Mouse (Mus musculus): ENCODE measurements around the gene En2. TPM values are rescaled to one million over a fixed set of nuclear protein-coding genes. Genes with fewer than 3 reads are reported as not detected.

The En2 gene
- total and polyA plus RNA-seq, 3 experiments = not detected

DNA sequence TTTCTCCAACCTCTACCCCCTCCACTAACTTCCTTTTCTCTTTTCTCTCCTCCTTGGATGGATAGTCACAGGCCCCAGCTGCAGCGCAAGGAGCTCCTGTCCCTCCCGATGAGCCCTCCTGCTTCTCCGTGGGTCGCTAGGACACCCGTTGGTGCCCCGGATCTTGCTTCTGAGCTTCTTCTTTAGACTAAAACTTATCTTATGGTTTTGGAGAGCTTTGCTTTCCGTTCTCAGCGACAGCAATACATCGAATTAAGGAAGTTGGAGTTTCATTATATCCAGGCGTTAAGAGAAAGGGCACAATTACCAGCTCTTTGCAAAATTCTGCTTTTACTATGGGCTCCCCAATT is 10.1 kb downstream of the En2 start:
- dilution Hi-C loops (cut with MboI; ENCODE audit: extremely low pct_ligation_motif_present, extremely low pct_unique_long_range_greater_than_20kb, low sequenced_read_pairs) = no loop called here
- no peak for TF ChIP-seq CHD1 (IDR thresholded peaks at IDR 0.05; ENCODE audit: low read depth, low read length)
- TF ChIP-seq POLR2AphosphoS2 (IDR thresholded peaks at IDR 0.05; ENCODE audit: low read depth, low read length) = no peak
- no peak for TF ChIP-seq UBTF (IDR thresholded peaks at IDR 0.05; ENCODE audit: low read depth, low read length)
- TF ChIP-seq MAZ (IDR thresholded peaks at IDR 0.05; ENCODE audit: low read depth, low read length) = no peak
- no peak for TF ChIP-seq USF2 (conservative IDR thresholded peaks at IDR 0.05; ENCODE audit: low read depth, low read length)
- TF ChIP-seq RAD21 (IDR thresholded peaks at IDR 0.05; ENCODE audit: low read depth, low read length) = no peak
- TF ChIP-seq USF1 (IDR thresholded peaks at IDR 0.05; ENCODE audit: low read depth, low read length) = no peak
- no peak for TF ChIP-seq MAFK (IDR thresholded peaks at IDR 0.05; ENCODE audit: insufficient replicate concordance, low read length)
- no peak for TF ChIP-seq MYC (IDR thresholded peaks at IDR 0.05; ENCODE audit: low read depth, low read length)
- no peak for TF ChIP-seq ZNF384 (IDR thresholded peaks at IDR 0.05; ENCODE audit: low read depth, low read length)
- Histone ChIP-seq H3K27ac (ENCODE audit: insufficient read depth, low read depth) (no peak overlapping the region), H3K4me1 (ENCODE audit: control insufficient read depth in 1 of 2, insufficient read depth in 2 of 2) (no peaks in the 10 kb centered on the region), H3K4me2 (ENCODE audit: insufficient read depth, low read depth, poor library complexity, severe bottlenecking) (no peak overlapping the region), H3K9me3 (replicated peaks; ENCODE audit: low read length) (no peaks in the 10 kb centered on the region), H3K9ac (ENCODE audit: insufficient read depth, low read depth) (no peak overlapping the region), H3K36me3 (replicated peaks in 1 of 2; ENCODE audit: control insufficient read depth in 1 of 2, insufficient read depth in 1 of 2, low read length in 1 of 2) (no peaks in the 10 kb centered on the region), H3K79me2 (replicated peaks; ENCODE audit: control insufficient read depth, extremely low read depth, insufficient read depth, poor library complexity, severe bottlenecking) (no peaks in the 10 kb centered on the region), H3K27me3 (replicated peaks) (no peaks in the 10 kb centered on the region), H3K4me3 (replicated peaks in 1 of 3; ENCODE audit: low read depth in 2 of 3, low read length in 2 of 3, poor library complexity in 1 of 3) (no peak overlapping the region)
- DNase-seq (ENCODE audit: extremely low read depth) = no peak
- in situ Hi-C loops (cut with MboI; ENCODE audit: low pct_ligation_motif_present, low pct_unique_long_range_greater_than_20kb, low sequenced_read_pairs) = no loop called here

GRCm38 (mm10) chr5:28176023-28176422 is 10.5 kb downstream of the En2 start:
- Histone ChIP-seq H3K27ac (ENCODE audit: insufficient read depth, low read depth) (no peak overlapping the region), H3K27me3 (replicated peaks) (no peaks in the 10 kb centered on the region), H3K4me2 (ENCODE audit: insufficient read depth, low read depth, poor library complexity, severe bottlenecking) (no peak overlapping the region), H3K9me3 (replicated peaks; ENCODE audit: low read length) (no peaks in the 10 kb centered on the region), H3K36me3 (replicated peaks in 1 of 2; ENCODE audit: control insufficient read depth in 1 of 2, insufficient read depth in 1 of 2, low read length in 1 of 2) (no peaks in the 10 kb centered on the region), H3K4me1 (ENCODE audit: control insufficient read depth in 1 of 2, insufficient read depth in 2 of 2) (no peaks in the 10 kb centered on the region), H3K9ac (ENCODE audit: insufficient read depth, low read depth) (no peak overlapping the region), H3K4me3 (replicated peaks in 1 of 3; ENCODE audit: low read depth in 2 of 3, low read length in 2 of 3, poor library complexity in 1 of 3) (no peak overlapping the region), H3K79me2 (replicated peaks; ENCODE audit: control insufficient read depth, extremely low read depth, insufficient read depth, poor library complexity, severe bottlenecking) (no peaks in the 10 kb centered on the region)
- DNase-seq (ENCODE audit: extremely low read depth) = no peak
- in situ Hi-C loops (cut with MboI; ENCODE audit: low pct_ligation_motif_present, low pct_unique_long_range_greater_than_20kb, low sequenced_read_pairs) (no loop called here), dilution Hi-C loops (cut with MboI; ENCODE audit: extremely low pct_ligation_motif_present, extremely low pct_unique_long_range_greater_than_20kb, low sequenced_read_pairs) (no loop called here)
- TF ChIP-seq JUN (IDR thresholded peaks at IDR 0.05; ENCODE audit: insufficient read depth, low read depth, low read length) (no peak), ZKSCAN1 (IDR thresholded peaks at IDR 0.05; ENCODE audit: borderline replicate concordance, low read depth, low read length) (no peak), PAX5 (IDR thresholded peaks at IDR 0.05; ENCODE audit: low read length) (no peak), GABPA (IDR thresholded peaks at IDR 0.05; ENCODE audit: insufficient replicate concordance, low read depth, low read length) (no peak), POLR2AphosphoS2 (IDR thresholded peaks at IDR 0.05; ENCODE audit: low read depth, low read length) (no peak)

DNA sequence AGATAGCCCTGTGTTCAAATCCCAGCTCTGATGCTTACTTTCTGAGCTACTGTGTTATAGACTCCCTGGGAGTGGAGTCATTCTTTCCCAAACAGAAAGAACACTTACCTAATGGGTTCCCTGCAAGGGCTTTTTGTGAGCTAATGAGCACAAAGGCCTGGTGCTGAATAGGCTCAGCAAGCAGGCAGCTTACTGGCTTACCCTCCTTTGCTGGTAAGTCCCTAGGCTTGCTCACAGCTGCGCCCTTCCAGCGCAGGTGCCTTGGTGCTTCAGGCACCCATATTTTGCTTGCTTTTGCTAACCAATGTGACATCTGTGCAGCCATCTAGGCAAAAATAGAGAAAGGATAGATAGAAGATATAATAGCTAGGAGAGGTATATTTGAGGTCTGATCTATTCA is 11.1 kb downstream of the En2 start:
- dilution Hi-C loops (cut with MboI; ENCODE audit: extremely low pct_ligation_motif_present, extremely low pct_unique_long_range_greater_than_20kb, low sequenced_read_pairs) (no loop called here), in situ Hi-C loops (cut with MboI; ENCODE audit: low pct_ligation_motif_present, low pct_unique_long_range_greater_than_20kb, low sequenced_read_pairs) (no loop called here)
- Histone ChIP-seq H3K4me2 (ENCODE audit: insufficient read depth, low read depth, poor library complexity, severe bottlenecking) (no peak overlapping the region), H3K79me2 (replicated peaks; ENCODE audit: control insufficient read depth, extremely low read depth, insufficient read depth, poor library complexity, severe bottlenecking) (no peaks in the 10 kb centered on the region), H3K9ac (ENCODE audit: insufficient read depth, low read depth) (no peak overlapping the region), H3K27me3 (replicated peaks) (no peaks in the 10 kb centered on the region), H3K36me3 (replicated peaks in 1 of 2; ENCODE audit: control insufficient read depth in 1 of 2, insufficient read depth in 1 of 2, low read length in 1 of 2) (no peaks in the 10 kb centered on the region), H3K9me3 (replicated peaks; ENCODE audit: low read length) (no peaks in the 10 kb centered on the region), H3K27ac (ENCODE audit: insufficient read depth, low read depth) (no peak overlapping the region), H3K4me3 (replicated peaks in 1 of 3; ENCODE audit: low read depth in 2 of 3, low read length in 2 of 3, poor library complexity in 1 of 3) (no peak overlapping the region), H3K4me1 (ENCODE audit: control insufficient read depth in 1 of 2, insufficient read depth in 2 of 2) (no peaks in the 10 kb centered on the region)
- TF ChIP-seq POLR2AphosphoS2 (IDR thresholded peaks at IDR 0.05; ENCODE audit: low read depth, low read length) = no peak
- TF ChIP-seq ZNF384 (IDR thresholded peaks at IDR 0.05; ENCODE audit: low read depth, low read length) = no peak
- no peak for TF ChIP-seq TCF12 (IDR thresholded peaks at IDR 0.05; ENCODE audit: low read depth, low read length)
- no peak for DNase-seq (ENCODE audit: extremely low read depth)

Measured in CH12.LX (cell line).